Mouse (Mus musculus) stomach, postnatal 0 days (tissue): Measurements from ENCODE around the gene Atp5d.

Experiments
- CTCF ChIP-seq: IDR thresholded peaks from 2 replicates; pipeline ENCODE4 v1.5.1; 2016; ENCODE audit warnings: antibody characterized with exemption, low read depth, mild to moderate bottlenecking, moderate library complexity
- EP300 ChIP-seq: optimal IDR thresholded peaks from 2 replicates; pipeline ENCODE3; 2016; ENCODE audit warnings: antibody characterized with exemption

GRCm38 (mm10) chr10:80182547-80182946, 44.1 kb downstream of the Atp5d start:
- no peak for TF ChIP-seq CTCF
- no peak for TF ChIP-seq EP300
